Comparison of ENCODE assay signal across 8 mouse cellular contexts in the genomic region with DNA sequence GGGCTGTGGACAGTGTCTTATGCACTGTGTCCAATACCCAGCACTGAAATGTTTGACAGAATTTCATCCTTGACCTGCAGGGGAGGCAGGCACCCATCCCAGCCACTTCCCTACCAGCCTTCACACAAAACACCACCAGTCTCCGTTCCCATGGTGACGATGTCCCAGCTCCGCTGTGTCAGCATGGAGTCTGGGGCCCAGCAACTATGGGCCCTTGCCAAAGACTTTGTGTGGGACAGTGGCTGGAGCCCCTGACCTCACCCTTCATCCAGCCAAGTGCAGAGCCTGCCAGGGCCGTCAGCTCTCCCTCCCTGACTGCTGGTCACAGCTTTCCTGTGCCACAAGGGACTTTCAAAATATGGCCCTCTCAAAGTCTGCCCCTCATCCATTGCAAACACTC. TPM values are rescaled to one million over a fixed set of nuclear protein-coding genes. Genes with fewer than 3 reads are reported as not detected.
DNase-seq lines count a peak whose midpoint lies in the region; ATAC-seq and TF ChIP-seq lines count a peak whose summit lies in the region.

No protein-coding gene starts in this region.

- no peak overlapping the region for H3K4me3 ChIP-seq in forebrain, embryonic 16.5 days (replicated peaks; ENCODE audit: low read length)
- H3K4me3 ChIP-seq in forebrain, embryonic 11.5 days (ENCODE audit: low read depth, low read length) = no peak overlapping the region
- no peak overlapping the region for H3K4me3 ChIP-seq in midbrain, embryonic 11.5 days (ENCODE audit: low read depth, low read length)
- H3K4me3 ChIP-seq in midbrain, embryonic 16.5 days (ENCODE audit: low read depth, low read length) = no peak overlapping the region
- no peak overlapping the region for H3K4me3 ChIP-seq in midbrain, postnatal 0 days (ENCODE audit: low read depth, low read length)
- no peak overlapping the region for H3K4me3 ChIP-seq in intestine, embryonic 15.5 days (replicated peaks)

- H3K9me3 ChIP-seq in forebrain, embryonic 16.5 days (ENCODE audit: control insufficient read depth, low read length) = no peaks in the 10 kb centered on the region
- H3K9me3 ChIP-seq in forebrain, embryonic 11.5 days (ENCODE audit: control insufficient read depth, low read length) = no peaks in the 10 kb centered on the region
- H3K9me3 ChIP-seq in midbrain, embryonic 11.5 days (ENCODE audit: control insufficient read depth, low read length) = no peaks in the 10 kb centered on the region
- H3K9me3 ChIP-seq in midbrain, embryonic 16.5 days (replicated peaks; ENCODE audit: control insufficient read depth, low read length, poor library complexity, severe bottlenecking) = no peaks in the 10 kb centered on the region
- H3K9me3 ChIP-seq in midbrain, postnatal 0 days (ENCODE audit: low read length) = no peaks in the 10 kb centered on the region
- H3K9me3 ChIP-seq in intestine, embryonic 15.5 days = no peaks in the 10 kb centered on the region

- no peak overlapping the region for H3K9ac ChIP-seq in forebrain, embryonic 16.5 days (replicated peaks; ENCODE audit: low read depth, low read length)
- H3K9ac ChIP-seq in forebrain, embryonic 11.5 days (ENCODE audit: low read length) = no peak overlapping the region
- peak overlapping the region; percentile 5; the same call in 1 of the 2 replicates for H3K9ac ChIP-seq in midbrain, embryonic 11.5 days (ENCODE audit: low read length)
- no peak overlapping the region for H3K9ac ChIP-seq in midbrain, embryonic 16.5 days (ENCODE audit: low read depth, low read length)
- H3K9ac ChIP-seq in midbrain, postnatal 0 days (replicated peaks; ENCODE audit: low read length, poor library complexity, severe bottlenecking) = no peak overlapping the region
- H3K9ac ChIP-seq in intestine, embryonic 15.5 days = no peak overlapping the region

- H3K27ac ChIP-seq in forebrain, embryonic 16.5 days (ENCODE audit: low read length) = no peak overlapping the region
- H3K27ac ChIP-seq in forebrain, embryonic 11.5 days (ENCODE audit: low read depth, low read length) = no peak overlapping the region
- H3K27ac ChIP-seq in midbrain, embryonic 11.5 days (ENCODE audit: low read depth, low read length) = no peak overlapping the region
- no peak overlapping the region for H3K27ac ChIP-seq in midbrain, embryonic 16.5 days (ENCODE audit: low read length)
- H3K27ac ChIP-seq in midbrain, postnatal 0 days (ENCODE audit: low read depth, low read length) = no peak overlapping the region
- H3K27ac ChIP-seq in intestine, embryonic 15.5 days = no peak overlapping the region

- H3K4me1 ChIP-seq in forebrain, embryonic 16.5 days (replicated peaks; ENCODE audit: control insufficient read depth, insufficient read depth, low read length) = peaks cover 13% of the 10 kb centered on the region
- H3K4me1 ChIP-seq in forebrain, embryonic 11.5 days (replicated peaks; ENCODE audit: control insufficient read depth, insufficient read depth, low read length) = peaks cover 9% of the 10 kb centered on the region; the same call in 1 of the 2 replicates
- peaks cover 32% of the 10 kb centered on the region for H3K4me1 ChIP-seq in midbrain, embryonic 11.5 days (ENCODE audit: control insufficient read depth, insufficient read depth, low read length)
- H3K4me1 ChIP-seq in midbrain, embryonic 16.5 days (ENCODE audit: control insufficient read depth, insufficient read depth, low read length) = peaks cover 10% of the 10 kb centered on the region
- H3K4me1 ChIP-seq in midbrain, postnatal 0 days (ENCODE audit: insufficient read depth, low read length) = peaks cover 6% of the 10 kb centered on the region; the same call in 1 of the 2 replicates
- H3K4me1 ChIP-seq in intestine, embryonic 15.5 days (replicated peaks) = peaks cover 47% of the 10 kb centered on the region

- TF ChIP-seq CTCF in midbrain, postnatal 0 days (IDR thresholded peaks at IDR 0.05) = no peak

- 29% methylated on average over 4 of the region's 4 CpGs for WGBS in forebrain, embryonic 16.5 days
- WGBS in forebrain, embryonic 11.5 days = 53% methylated on average over 4 of the region's 4 CpGs
- 47% methylated on average over 4 of the region's 4 CpGs for WGBS in midbrain, embryonic 11.5 days
- WGBS in midbrain, embryonic 16.5 days = 42% methylated on average over 4 of the region's 4 CpGs
- 29% methylated on average over 4 of the region's 4 CpGs for WGBS in midbrain, postnatal 0 days
- WGBS in intestine, embryonic 15.5 days = 77% methylated on average over 4 of the region's 4 CpGs

- no peaks in the 10 kb centered on the region for H3K27me3 ChIP-seq in forebrain, embryonic 16.5 days (replicated peaks; ENCODE audit: control insufficient read depth, insufficient read depth, low read length)
- H3K27me3 ChIP-seq in forebrain, embryonic 11.5 days (ENCODE audit: control insufficient read depth, insufficient read depth, low read length) = no peaks in the 10 kb centered on the region
- no peaks in the 10 kb centered on the region for H3K27me3 ChIP-seq in midbrain, embryonic 11.5 days (ENCODE audit: control insufficient read depth, insufficient read depth, low read length)
- no peaks in the 10 kb centered on the region for H3K27me3 ChIP-seq in midbrain, embryonic 16.5 days (ENCODE audit: control insufficient read depth, insufficient read depth, low read depth, low read length)
- no peaks in the 10 kb centered on the region for H3K27me3 ChIP-seq in midbrain, postnatal 0 days (ENCODE audit: insufficient read depth, low read length)
- H3K27me3 ChIP-seq in intestine, embryonic 15.5 days (replicated peaks) = no peaks in the 10 kb centered on the region

- no peak for DNase-seq in forebrain, embryonic 11.5 days (ENCODE audit: low spot score)
- no peak for DNase-seq in midbrain, embryonic 11.5 days (ENCODE audit: low spot score, missing footprints)
- DNase-seq in heart, postnatal 25 days (ENCODE audit: low spot score) = peak; percentile 52
- DNase-seq in midbrain, postnatal 0 days (ENCODE audit: low spot score) = peak; percentile 78

- H3K36me3 ChIP-seq in forebrain, embryonic 16.5 days (ENCODE audit: control insufficient read depth, insufficient read depth) = peaks cover 7% of the 10 kb centered on the region; the same call in 1 of the 2 replicates
- H3K36me3 ChIP-seq in forebrain, embryonic 11.5 days (ENCODE audit: control insufficient read depth, insufficient read depth, low read length) = no peaks in the 10 kb centered on the region; the same call in 1 of the 2 replicates
- H3K36me3 ChIP-seq in midbrain, embryonic 11.5 days (ENCODE audit: control insufficient read depth, insufficient read depth, low read length) = no peaks in the 10 kb centered on the region
- H3K36me3 ChIP-seq in midbrain, embryonic 16.5 days (ENCODE audit: control insufficient read depth, insufficient read depth, low read length) = peaks cover 13% of the 10 kb centered on the region
- peaks cover 18% of the 10 kb centered on the region for H3K36me3 ChIP-seq in midbrain, postnatal 0 days (ENCODE audit: insufficient read depth, low read length)
- H3K36me3 ChIP-seq in intestine, embryonic 15.5 days = peaks cover 14% of the 10 kb centered on the region; the same call in 1 of the 2 replicates

- H3K4me2 ChIP-seq in forebrain, embryonic 16.5 days (ENCODE audit: low read length) = no peak overlapping the region
- no peak overlapping the region for H3K4me2 ChIP-seq in forebrain, embryonic 11.5 days (ENCODE audit: low read depth, low read length, severe bottlenecking)
- H3K4me2 ChIP-seq in midbrain, embryonic 11.5 days = no peak overlapping the region
- no peak overlapping the region for H3K4me2 ChIP-seq in midbrain, embryonic 16.5 days (ENCODE audit: low read length)
- no peak overlapping the region for H3K4me2 ChIP-seq in midbrain, postnatal 0 days (ENCODE audit: low read depth, low read length, poor library complexity, severe bottlenecking)
- H3K4me2 ChIP-seq in intestine, embryonic 15.5 days (replicated peaks) = no peak overlapping the region

- peak; percentile 57; the same call in 1 of the 2 replicates for ATAC-seq in forebrain, embryonic 16.5 days
- no peak for ATAC-seq in forebrain, embryonic 11.5 days (replicated peaks; ENCODE audit: low FRiP score)
- no peak for ATAC-seq in midbrain, embryonic 11.5 days (ENCODE audit: low FRiP score)
- ATAC-seq in midbrain, embryonic 16.5 days = no peak
- peak; percentile 68 for ATAC-seq in midbrain, postnatal 0 days (ENCODE audit: low FRiP score)
- ATAC-seq in intestine, embryonic 15.5 days = no peak
- ATAC-seq in megakaryocyte, adult 5-6 weeks (ENCODE audit: poor library complexity, severe bottlenecking) = no peak

- intact Hi-C loops in heart, postnatal 25 days (cut with DNase I) = no loop called here

RNA-seq across cellular contexts. Expression of gene Cotl1, which starts 16.2 kb away (rescaled TPM):
- 119 and 147 TPM in 2 replicates for polyA plus RNA-seq in forebrain, embryonic 16.5 days (2015; fragmentation: Nextera tagmentation; extraction: Ambion mirVana)
- polyA plus RNA-seq in forebrain, embryonic 11.5 days (2014; fragmentation: Nextera tagmentation; extraction: Ambion mirVana) = 167 and 251 TPM in 2 replicates
- 411 and 445 TPM in 2 replicates for polyA plus RNA-seq in midbrain, embryonic 11.5 days (2014; fragmentation: Nextera tagmentation; extraction: Ambion mirVana)
- polyA plus RNA-seq in midbrain, embryonic 16.5 days (2015; fragmentation: Nextera tagmentation; extraction: Ambion mirVana) = 126 and 139 TPM in 2 replicates
- 10 to 100 TPM; 17.3 to 20.2 TPM for total RNA-seq in heart, postnatal 25 days (2021)
- total RNA-seq in midbrain, postnatal 0 days (2014; rRNA removed) = 223 and 238 TPM in 2 replicates
- 112 and 119 TPM in 2 replicates for polyA plus RNA-seq in midbrain, postnatal 0 days (2015; fragmentation: Nextera tagmentation; extraction: Ambion mirVana)
- polyA plus RNA-seq in intestine, embryonic 15.5 days (2015; fragmentation: Nextera tagmentation; extraction: Ambion mirVana) = 152 and 167 TPM in 2 replicates
- total RNA-seq in megakaryocyte, adult 5-6 weeks (2015) = 526 and 619 TPM in 2 replicates
- 490 and 532 TPM in 2 replicates for total RNA-seq in megakaryocyte, adult 5-6 weeks (2017)

RNA-seq across cellular contexts. Expression of gene Klhl36, which starts 38.0 kb away (rescaled TPM):
- polyA plus RNA-seq in forebrain, embryonic 16.5 days (2015; fragmentation: Nextera tagmentation; extraction: Ambion mirVana) = 15.2 and 19.1 TPM in 2 replicates
- 7.3 and 9.9 TPM in 2 replicates for polyA plus RNA-seq in forebrain, embryonic 11.5 days (2014; fragmentation: Nextera tagmentation; extraction: Ambion mirVana)
- 8.2 and 10.2 TPM in 2 replicates for polyA plus RNA-seq in midbrain, embryonic 11.5 days (2014; fragmentation: Nextera tagmentation; extraction: Ambion mirVana)
- polyA plus RNA-seq in midbrain, embryonic 16.5 days (2015; fragmentation: Nextera tagmentation; extraction: Ambion mirVana) = 16.6 and 18.5 TPM in 2 replicates
- 1 to 10 TPM; 2.3 to 3.3 TPM for total RNA-seq in heart, postnatal 25 days (2021)
- total RNA-seq in midbrain, postnatal 0 days (2014; rRNA removed) = 28.2 and 31.0 TPM in 2 replicates
- polyA plus RNA-seq in midbrain, postnatal 0 days (2015; fragmentation: Nextera tagmentation; extraction: Ambion mirVana) = 19.5 and 21.0 TPM in 2 replicates
- 12.4 and 13.8 TPM in 2 replicates for polyA plus RNA-seq in intestine, embryonic 15.5 days (2015; fragmentation: Nextera tagmentation; extraction: Ambion mirVana)
- 2.7 and 5.5 TPM in 2 replicates for total RNA-seq in megakaryocyte, adult 5-6 weeks (2015)
- total RNA-seq in megakaryocyte, adult 5-6 weeks (2017) = 8.5 and 9.2 TPM in 2 replicates

RNA-seq across cellular contexts. Expression of gene Tldc1, which starts 45.9 kb away (rescaled TPM):
- polyA plus RNA-seq in forebrain, embryonic 16.5 days (2015; fragmentation: Nextera tagmentation; extraction: Ambion mirVana) = 15.3 and 16.1 TPM in 2 replicates
- 12.6 and 13.4 TPM in 2 replicates for polyA plus RNA-seq in forebrain, embryonic 11.5 days (2014; fragmentation: Nextera tagmentation; extraction: Ambion mirVana)
- polyA plus RNA-seq in midbrain, embryonic 11.5 days (2014; fragmentation: Nextera tagmentation; extraction: Ambion mirVana) = 6.8 and 7.1 TPM in 2 replicates
- 10.9 and 12.2 TPM in 2 replicates for polyA plus RNA-seq in midbrain, embryonic 16.5 days (2015; fragmentation: Nextera tagmentation; extraction: Ambion mirVana)
- 10 to 100 TPM; 10.5 to 12.4 TPM for total RNA-seq in heart, postnatal 25 days (2021)
- total RNA-seq in midbrain, postnatal 0 days (2014; rRNA removed) = 18.5 and 20.4 TPM in 2 replicates
- 6.7 and 7.4 TPM in 2 replicates for polyA plus RNA-seq in midbrain, postnatal 0 days (2015; fragmentation: Nextera tagmentation; extraction: Ambion mirVana)
- 14.4 and 15.3 TPM in 2 replicates for polyA plus RNA-seq in intestine, embryonic 15.5 days (2015; fragmentation: Nextera tagmentation; extraction: Ambion mirVana)
- total RNA-seq in megakaryocyte, adult 5-6 weeks (2015) = 2.2 and 2.6 TPM in 2 replicates
- total RNA-seq in megakaryocyte, adult 5-6 weeks (2017) = 2.9 and 4.3 TPM in 2 replicates

Comparison
In these comparisons a context has a peak if more than half of its experiments do, and no peak if none do; other contexts are left out.
1. ATAC-seq: peak in forebrain, embryonic 16.5 days (single experiment) and midbrain, postnatal 0 days (single experiment); none in forebrain, embryonic 11.5 days (single experiment), midbrain, embryonic 11.5 days (single experiment), midbrain, embryonic 16.5 days (single experiment), intestine, embryonic 15.5 days (single experiment) and megakaryocyte, adult 5-6 weeks (single experiment).
2. DNase-seq: peak in heart, postnatal 25 days (single experiment) and midbrain, postnatal 0 days (single experiment); none in forebrain, embryonic 11.5 days (single experiment) and midbrain, embryonic 11.5 days (single experiment).